In the genomic region with DNA sequence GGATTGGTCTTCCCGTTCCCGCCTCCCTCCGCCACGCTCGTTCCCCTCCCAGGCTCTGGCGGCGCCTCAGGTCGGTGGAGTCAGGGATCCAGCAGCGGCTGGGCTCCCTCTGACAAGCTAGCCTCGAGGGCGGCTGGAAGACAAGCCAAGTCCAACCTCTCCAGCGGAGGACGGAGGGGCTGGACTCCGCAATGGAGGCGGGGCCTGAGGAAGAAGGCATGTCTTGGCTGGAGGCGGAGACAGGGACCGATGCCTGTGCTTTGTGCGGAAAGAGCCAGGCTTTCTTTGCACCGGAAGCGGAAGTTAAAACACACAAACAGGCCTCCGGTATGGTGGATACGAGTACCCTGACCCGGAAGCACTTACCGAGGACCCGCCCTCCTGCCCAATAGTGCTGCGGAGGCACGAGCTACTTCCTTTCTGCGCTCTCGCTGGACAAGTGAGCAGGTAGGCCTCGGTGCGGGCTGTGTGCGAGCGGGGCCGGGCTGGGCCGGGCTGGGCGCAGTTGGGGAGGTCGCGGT, we compare ENCODE assay signal across 8 mouse cellular contexts. TPM values are rescaled to one million over a fixed set of nuclear protein-coding genes. Genes with fewer than 3 reads are reported as not detected.
DNase-seq lines count a peak whose midpoint lies in the region; ATAC-seq and TF ChIP-seq lines count a peak whose summit lies in the region.

A gene (plus strand): TSS at position 377 of the 521 bp plus-strand sequence.

- no peaks in the 10 kb centered on the region for H3K27me3 ChIP-seq in MEL (ENCODE audit: control insufficient read depth in 1 of 2, insufficient read depth in 2 of 2, low read length in 2 of 2)
- no peaks in the 10 kb centered on the region for H3K27me3 ChIP-seq in cerebellum, adult 2 months (ENCODE audit: control insufficient read depth, insufficient read depth, low read length)
- H3K27me3 ChIP-seq in forebrain, postnatal 0 days (ENCODE audit: insufficient read depth, low read length), result no peaks in the 10 kb centered on the region
- no peaks in the 10 kb centered on the region for H3K27me3 ChIP-seq in lung, embryonic 15.5 days

- no peak for TF ChIP-seq RAD21 in MEL (IDR thresholded peaks at IDR 0.05; ENCODE audit: low read depth, low read length)

- H3K4me3 ChIP-seq in MEL (ENCODE audit: control insufficient read depth in 1 of 2, insufficient read depth in 1 of 2, low read depth in 2 of 2, low read length in 2 of 2), result peak within 1 kb of the TSS; percentile 65 to 84
- H3K4me3 ChIP-seq in cerebellum, adult 2 months (replicated peaks; ENCODE audit: insufficient read depth, low read depth, low read length), result peak within 1 kb of the TSS; percentile 58
- peak within 1 kb of the TSS; percentile 79 for H3K4me3 ChIP-seq in forebrain, postnatal 0 days (ENCODE audit: low read depth, low read length)
- peak within 1 kb of the TSS; percentile 81 for H3K4me3 ChIP-seq in lung, embryonic 15.5 days

- TF ChIP-seq EP300 in MEL (IDR thresholded peaks at IDR 0.05; ENCODE audit: low read depth in 1 of 2, low read length in 2 of 2), result no peak

- peak within 1 kb of the TSS; percentile 85 for H3K4me2 ChIP-seq in forebrain, postnatal 0 days (ENCODE audit: low read depth)
- H3K4me2 ChIP-seq in lung, embryonic 15.5 days, result peak within 1 kb of the TSS; percentile 81

- H3K4me1 ChIP-seq in MEL (ENCODE audit: control insufficient read depth in 1 of 2, insufficient read depth in 2 of 2, low read length in 2 of 2), result peaks cover 0 to 11% of the 10 kb centered on the region in 2 experiments; a peak in 2 of 4 replicates
- H3K4me1 ChIP-seq in cerebellum, adult 2 months (ENCODE audit: control insufficient read depth, insufficient read depth, low read length), result peaks cover 19% of the 10 kb centered on the region
- H3K4me1 ChIP-seq in forebrain, postnatal 0 days (ENCODE audit: insufficient read depth), result 0 out of 2 replicates have a peak, but pooled peaks cover 4% of the 10 kb centered on the region
- H3K4me1 ChIP-seq in lung, embryonic 15.5 days, result peaks cover 23% of the 10 kb centered on the region

- H3K27ac ChIP-seq in MEL (ENCODE audit: control insufficient read depth, low read depth, low read length), result peak within 1 kb of the TSS; percentile 68
- H3K27ac ChIP-seq in cerebellum, adult 2 months (ENCODE audit: insufficient read depth, low read length), result peak within 1 kb of the TSS; percentile 23
- H3K27ac ChIP-seq in forebrain, postnatal 0 days (ENCODE audit: low read depth, low read length), result peak within 1 kb of the TSS; percentile 93
- H3K27ac ChIP-seq in lung, embryonic 15.5 days, result peak within 1 kb of the TSS; percentile 93

- no peaks in the 10 kb centered on the region for H3K9me3 ChIP-seq in MEL (replicated peaks; ENCODE audit: insufficient read depth, low read length)
- H3K9me3 ChIP-seq in forebrain, postnatal 0 days (ENCODE audit: low read length), result no peaks in the 10 kb centered on the region
- H3K9me3 ChIP-seq in lung, embryonic 15.5 days, result no peaks in the 10 kb centered on the region

- peak; percentile 97 for ATAC-seq in forebrain, postnatal 0 days
- ATAC-seq in lung, embryonic 15.5 days (ENCODE audit: borderline replicate concordance, extremely low read depth, low FRiP score, low TSS enrichment), result peak; percentile 97

- H3K36me3 ChIP-seq in MEL (ENCODE audit: control insufficient read depth in 1 of 2, insufficient read depth in 2 of 2, low read length in 2 of 2), result peaks cover 6 to 17% of the 10 kb centered on the region in 2 experiments
- H3K36me3 ChIP-seq in forebrain, postnatal 0 days (ENCODE audit: insufficient read depth), result peaks cover 28% of the 10 kb centered on the region
- H3K36me3 ChIP-seq in lung, embryonic 15.5 days, result peaks cover 36% of the 10 kb centered on the region

- WGBS in cerebellum, adult 2 months, result under 1% methylated on average over 38 of the region's 38 CpGs
- under 1% methylated on average over 38 of the region's 38 CpGs for WGBS in forebrain, postnatal 0 days
- under 1% methylated on average over 38 of the region's 38 CpGs for WGBS in lung, embryonic 15.5 days

- peak within 1 kb of the TSS; percentile 92 for H3K9ac ChIP-seq in MEL (ENCODE audit: control insufficient read depth, low read depth, low read length, poor library complexity, severe bottlenecking)
- peak within 1 kb of the TSS; percentile 78 for H3K9ac ChIP-seq in forebrain, postnatal 0 days
- peak within 1 kb of the TSS; percentile 83 for H3K9ac ChIP-seq in lung, embryonic 15.5 days

- H3K79me2 ChIP-seq in MEL (ENCODE audit: control insufficient read depth, insufficient read depth, low read length, poor library complexity), result peaks cover 18% of the 10 kb centered on the region

- peak; percentile 100 for DNase-seq in MEL (ENCODE audit: low read depth, low spot score)
- DNase-seq in cerebellum, adult 2 months, result peak; percentile 96 to 99
- peak; percentile 98 for DNase-seq in forebrain, postnatal 0 days
- DNase-seq in heart, postnatal 4 days, result peak; percentile 98
- DNase-seq in layer of hippocampus, adult 8-10 months (ENCODE audit: low spot score in 2 of 2), result peak; percentile 98 to 99
- DNase-seq in ovary, adult 18-20 months (ENCODE audit: low spot score), result peak; percentile 99
- peak; percentile 98 for DNase-seq in thymus, postnatal 0 days (ENCODE audit: low spot score)

- TF ChIP-seq POLR2A in MEL (IDR thresholded peaks at IDR 0.05; ENCODE audit: control insufficient read depth in 1 of 2, insufficient read depth in 1 of 2, low read depth in 1 of 2, low read length in 2 of 2, poor library complexity in 1 of 2), result peak; percentile 81 to 96
- TF ChIP-seq POLR2A in cerebellum, adult 2 months (IDR thresholded peaks at IDR 0.05; ENCODE audit: borderline replicate concordance, insufficient read depth, low read length), result peak; percentile 86

- TF ChIP-seq CTCF in MEL (IDR thresholded peaks at IDR 0.05 in 2 of 3, conservative IDR thresholded peaks at IDR 0.05 in 1 of 3; ENCODE audit: control insufficient read depth in 1 of 3, insufficient read depth in 1 of 3, low read depth in 2 of 3, low read length in 3 of 3, poor library complexity in 1 of 3, severe bottlenecking in 1 of 3), result no peak
- TF ChIP-seq CTCF in cerebellum, adult 2 months (IDR thresholded peaks at IDR 0.05; ENCODE audit: borderline replicate concordance, insufficient read depth, low read depth, low read length), result no peak
- TF ChIP-seq CTCF in forebrain, postnatal 0 days (IDR thresholded peaks at IDR 0.05; ENCODE audit: low read depth), result no peak

TF ChIP-seq in MEL, 35 proteins besides CTCF, POLR2A, EP300 and RAD21 (continues in another document):
- TF ChIP-seq TBP (IDR thresholded peaks at IDR 0.05; ENCODE audit: low read depth, low read length), result peak; percentile 98
- TF ChIP-seq GABPA (IDR thresholded peaks at IDR 0.05; ENCODE audit: low read depth, low read length), result no peak
- TF ChIP-seq USF1 (IDR thresholded peaks at IDR 0.05; ENCODE audit: low read depth, low read length), result peak; percentile 43; the same call in 1 of the 2 replicates
- peak; percentile 97 for TF ChIP-seq HCFC1 (IDR thresholded peaks at IDR 0.05; ENCODE audit: low read depth, low read length)
- no peak for TF ChIP-seq CHD1 (IDR thresholded peaks at IDR 0.05; ENCODE audit: low read depth, low read length)
- TF ChIP-seq ZKSCAN1 (IDR thresholded peaks at IDR 0.05; ENCODE audit: low read depth, low read length), result no peak
- peak; percentile 85 for TF ChIP-seq MXI1 (IDR thresholded peaks at IDR 0.05; ENCODE audit: low read depth, low read length)
- TF ChIP-seq BHLHE40 (IDR thresholded peaks at IDR 0.05; ENCODE audit: borderline replicate concordance, low read depth, low read length), result peak; percentile 93
- no peak for TF ChIP-seq USF2 (IDR thresholded peaks at IDR 0.05; ENCODE audit: borderline replicate concordance in 1 of 2, insufficient read depth in 1 of 2, low read depth in 1 of 2, low read length in 2 of 2)
- TF ChIP-seq MYC (IDR thresholded peaks at IDR 0.05; ENCODE audit: low read depth, low read length), result peak; percentile 96
- no peak for TF ChIP-seq ZC3H11A (IDR thresholded peaks at IDR 0.05; ENCODE audit: low read depth, low read length)
- TF ChIP-seq MAFK (IDR thresholded peaks at IDR 0.05; ENCODE audit: borderline replicate concordance, low read depth, low read length), result no peak
- TF ChIP-seq CHD2 (IDR thresholded peaks at IDR 0.05; ENCODE audit: low read length), result peak; percentile 95
- peak; percentile 5; the same call in 1 of the 2 replicates for TF ChIP-seq ETS1 (IDR thresholded peaks at IDR 0.05; ENCODE audit: low read depth, low read length)
- 0 out of 2 replicates have a peak, but pooled peaks have one; percentile 19 for TF ChIP-seq GATA1 (IDR thresholded peaks at IDR 0.05; ENCODE audit: low read depth, low read length)
- TF ChIP-seq NELFE (IDR thresholded peaks at IDR 0.05; ENCODE audit: low read depth, low read length), result peak; percentile 98
- TF ChIP-seq MAX (IDR thresholded peaks at IDR 0.05; ENCODE audit: low read length), result peak; percentile 72; the same call in 1 of the 2 replicates
- TF ChIP-seq TAL1 (IDR thresholded peaks at IDR 0.05; ENCODE audit: low read length), result no peak
- no peak for TF ChIP-seq MEF2A (IDR thresholded peaks at IDR 0.05; ENCODE audit: extremely low read depth, insufficient replicate concordance, low read depth, low read length, poor library complexity, severe bottlenecking)
- peak; percentile 95 for TF ChIP-seq ELF1 (IDR thresholded peaks at IDR 0.05; ENCODE audit: low read depth, low read length)
- peak; percentile 81 for TF ChIP-seq TCF12 (IDR thresholded peaks at IDR 0.05; ENCODE audit: low read depth, low read length)
- TF ChIP-seq POLR2AphosphoS5 (IDR thresholded peaks at IDR 0.05; ENCODE audit: borderline replicate concordance, low read depth, low read length), result peak; percentile 55; the same call in 1 of the 2 replicates
- TF ChIP-seq RCOR1 (IDR thresholded peaks at IDR 0.05; ENCODE audit: low read depth, low read length), result peak; percentile 87
- TF ChIP-seq POLR2AphosphoS2 (IDR thresholded peaks at IDR 0.05; ENCODE audit: low read length), result peak; percentile 90
- peak; percentile 98 for TF ChIP-seq KAT2A (conservative IDR thresholded peaks at IDR 0.05; ENCODE audit: low read depth, low read length)

RNA-seq across cellular contexts. Expression of the gene that starts here (rescaled TPM):
- total RNA-seq in MEL (2012; rRNA removed), result 4,335 and 4,916 TPM in 2 replicates
- 1,000 to 10,000 TPM in 1 of 2 experiments, 100 to 1,000 TPM in 1; 995 to 1,182 TPM for polyA plus RNA-seq in MEL (2012; ENCODE audit: insufficient read depth in 1 of 2, insufficient read length in 2 of 2, low read depth in 1 of 2, low replicate concordance in 2 of 2, missing spikeins in 1 of 2)
- 1,729 and 1,776 TPM in 2 replicates for polyA plus RNA-seq in cerebellum, adult 2 months (2012; rRNA removed)
- 848 and 1,386 TPM in 2 replicates for total RNA-seq in forebrain, postnatal 0 days (2014; rRNA removed)
- polyA plus RNA-seq in forebrain, postnatal 0 days (2015; fragmentation: Nextera tagmentation; extraction: Ambion mirVana), result 439 and 570 TPM in 2 replicates
- 100 to 1,000 TPM; 619 to 692 TPM for total RNA-seq in heart, postnatal 4 days (2021)
- 100 to 1,000 TPM; 566 to 881 (median 750) TPM for total RNA-seq in layer of hippocampus, adult 8-10 months (2022)
- polyA plus RNA-seq in lung, embryonic 15.5 days (2015; fragmentation: Nextera tagmentation; extraction: Ambion mirVana), result 477 and 524 TPM in 2 replicates
- polyA plus RNA-seq in thymus, postnatal 0 days (2015; fragmentation: Nextera tagmentation; extraction: Ambion mirVana), result 928 and 961 TPM in 2 replicates

Comparison
In these comparisons a context has a peak if more than half of its experiments do, and no peak if none do; other contexts are left out.
1. Peak in every context shown above with its lines: DNase-seq, ATAC-seq, H3K4me3 ChIP-seq and H3K27ac ChIP-seq.
2. H3K27ac ChIP-seq: peak in every context shown above with its lines; median percentile 93 in forebrain, postnatal 0 days; 93 in lung, embryonic 15.5 days; 68 in MEL; 23 in cerebellum, adult 2 months.